Mouse (Mus musculus): ENCODE measurements around the gene E2f2.

The E2f2 gene

DNA sequence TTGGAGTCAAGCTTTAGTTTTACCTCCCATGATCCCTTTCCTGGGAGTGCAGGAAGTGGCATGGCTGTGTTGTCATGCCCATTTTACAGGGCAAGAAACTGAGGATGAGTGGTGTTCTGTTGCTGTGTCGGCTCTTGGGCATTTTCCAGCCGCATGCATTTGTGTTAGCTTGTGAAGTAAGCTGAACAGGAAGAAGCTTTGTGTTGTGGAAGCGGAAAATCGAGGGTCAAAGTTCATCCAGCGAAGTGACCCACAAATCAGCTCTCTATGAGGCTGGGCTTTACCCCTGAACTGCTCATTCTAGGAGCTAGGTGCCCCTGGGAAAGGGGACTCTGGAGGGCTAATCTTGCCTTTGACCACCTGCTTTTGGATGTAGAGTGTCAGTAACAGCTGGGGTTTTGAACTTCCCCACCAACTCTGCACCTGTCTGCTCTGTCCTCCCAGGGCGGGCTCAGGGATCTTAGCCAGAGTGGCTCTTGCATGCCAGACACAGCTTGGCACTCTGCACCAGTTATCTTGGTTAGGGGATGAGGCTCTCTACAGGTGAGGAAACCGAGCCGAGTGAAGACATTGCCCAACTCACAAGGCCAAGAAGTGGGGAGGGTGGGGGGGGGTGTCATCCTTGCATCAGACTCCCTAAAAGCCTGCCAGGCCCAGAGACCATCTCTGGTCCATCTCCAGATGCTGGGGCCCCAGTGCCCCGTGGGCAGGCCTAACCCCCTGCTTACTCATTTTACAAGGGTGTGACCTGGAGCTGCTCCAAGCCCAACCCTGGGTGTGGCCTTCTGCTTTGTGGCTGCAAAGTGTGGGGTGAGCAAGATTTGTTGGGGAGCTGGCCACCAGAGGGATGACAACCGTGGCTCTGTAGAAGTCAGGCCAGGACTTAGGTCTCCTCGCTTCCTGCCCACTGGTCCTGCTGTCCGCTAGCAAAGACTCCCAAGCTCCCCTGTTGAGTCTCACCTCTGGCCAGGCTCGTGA lies 2.3 kb downstream of the E2f2 start:
- no peak for DNase-seq (ENCODE audit: low read depth, low spot score)

DNA sequence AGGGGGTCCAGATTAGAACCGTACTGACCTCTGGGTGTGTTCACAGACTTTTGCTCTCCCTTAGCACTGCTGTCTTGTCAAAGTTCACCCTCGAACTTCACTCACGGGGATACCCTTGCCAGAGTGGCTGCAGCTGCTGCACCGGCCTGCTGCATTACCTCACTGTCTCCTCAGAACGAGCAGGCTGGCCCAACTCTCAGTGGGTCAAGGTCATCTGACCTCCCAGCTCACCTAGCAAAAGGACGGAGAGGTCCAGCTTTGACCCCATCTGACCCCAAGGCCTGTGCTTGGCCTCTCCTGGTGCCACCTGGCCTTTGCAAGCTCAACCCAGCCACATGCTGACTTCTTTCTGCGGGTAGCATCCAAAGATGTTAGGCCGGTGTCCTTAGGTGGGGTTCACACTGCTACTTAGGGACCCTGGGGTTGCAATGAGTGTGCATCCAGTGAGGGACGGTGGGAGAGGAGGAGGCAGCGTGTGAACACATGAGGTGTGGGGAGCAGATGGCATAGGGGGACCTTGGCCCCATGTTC lies 3.9 kb downstream of the E2f2 start:
- DNase-seq (ENCODE audit: low read depth, low spot score): no peak

DNA sequence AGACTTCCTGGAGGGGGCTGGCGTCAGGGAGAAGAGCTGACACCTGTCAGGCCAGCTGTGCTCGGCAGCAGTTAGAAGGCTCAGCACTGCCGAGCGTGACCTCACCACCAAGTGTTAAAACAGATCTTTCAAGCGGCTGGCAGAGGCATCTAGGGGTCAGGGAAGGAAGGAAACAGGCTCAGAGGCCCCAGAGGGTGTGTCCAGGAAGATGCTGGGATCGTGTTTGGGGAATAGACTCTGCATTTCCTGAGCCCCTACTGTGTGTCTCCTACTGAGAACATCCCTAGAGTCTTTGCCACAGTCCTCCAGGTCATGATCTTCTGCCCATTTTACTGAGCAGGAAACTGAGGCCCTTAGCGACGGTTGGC lies 5.0 kb downstream of the E2f2 start:
- DNase-seq (ENCODE audit: low read depth, low spot score): no peak

DNA sequence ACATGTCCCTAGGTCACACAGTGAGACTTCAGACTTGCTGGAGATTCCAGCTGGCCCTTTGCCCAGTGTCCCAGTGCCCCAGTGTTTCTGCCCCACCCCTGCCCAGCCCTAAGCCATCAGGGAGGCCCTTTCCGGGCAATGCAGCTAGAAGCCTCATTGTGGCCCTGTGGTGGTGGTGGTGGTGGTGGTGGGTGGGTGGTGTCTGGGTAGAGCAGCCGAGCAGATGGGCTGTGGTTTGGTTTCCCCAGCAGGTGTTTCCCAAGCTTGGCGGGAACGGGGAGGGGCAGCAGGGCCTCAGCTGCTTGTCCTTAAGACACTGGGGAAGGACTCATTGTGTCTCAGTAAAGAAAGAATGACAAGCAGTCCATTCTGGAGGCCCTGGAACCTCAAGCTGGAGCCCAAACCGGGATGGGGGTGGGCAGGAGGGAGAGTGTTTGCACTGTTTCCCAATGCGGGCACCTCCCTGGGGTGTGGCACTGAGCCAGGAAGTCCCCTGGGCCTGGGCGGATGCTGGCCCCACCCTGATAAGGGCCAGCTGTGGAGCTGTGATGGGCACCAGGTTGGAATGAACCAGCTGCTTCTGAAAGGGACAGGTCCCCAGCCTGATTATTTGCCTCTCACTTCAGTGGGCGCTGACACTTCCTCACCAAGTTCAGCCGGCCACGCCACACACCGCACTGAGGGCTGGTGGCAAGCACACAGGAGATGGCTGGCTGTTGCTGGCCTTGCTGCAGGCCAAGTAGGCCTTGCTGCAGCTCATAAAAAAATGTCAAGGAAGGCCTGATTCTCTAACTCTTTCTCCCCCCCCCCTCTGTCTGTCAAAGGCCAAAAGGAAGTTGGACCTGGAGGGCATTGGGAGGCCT lies 5.6 kb downstream of the E2f2 start:
- no peak for DNase-seq (ENCODE audit: low read depth, low spot score)

DNA sequence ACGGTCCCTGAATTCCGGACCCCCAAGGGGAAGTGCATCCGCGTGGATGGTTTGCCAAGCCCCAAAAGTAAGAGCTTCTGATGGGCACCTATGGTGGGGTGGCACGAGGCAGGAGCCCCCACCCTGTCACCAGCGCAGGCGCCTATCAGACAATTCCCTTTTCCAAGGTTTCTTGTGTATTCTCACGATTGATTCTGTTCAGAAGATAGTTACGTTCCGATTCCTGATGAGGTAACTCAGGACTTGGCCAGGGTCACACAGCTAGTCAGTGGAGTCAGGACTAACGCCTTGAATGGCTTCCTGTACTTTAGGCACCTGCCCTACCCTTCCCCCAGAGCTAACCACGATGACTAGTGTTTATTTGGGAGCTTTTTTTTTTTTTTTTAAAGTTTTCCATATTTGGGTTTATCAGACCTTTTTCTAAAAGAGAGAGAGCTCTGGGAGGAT lies 6.3 kb downstream of the E2f2 start:
- no peak for DNase-seq (ENCODE audit: low read depth, low spot score)

DNA sequence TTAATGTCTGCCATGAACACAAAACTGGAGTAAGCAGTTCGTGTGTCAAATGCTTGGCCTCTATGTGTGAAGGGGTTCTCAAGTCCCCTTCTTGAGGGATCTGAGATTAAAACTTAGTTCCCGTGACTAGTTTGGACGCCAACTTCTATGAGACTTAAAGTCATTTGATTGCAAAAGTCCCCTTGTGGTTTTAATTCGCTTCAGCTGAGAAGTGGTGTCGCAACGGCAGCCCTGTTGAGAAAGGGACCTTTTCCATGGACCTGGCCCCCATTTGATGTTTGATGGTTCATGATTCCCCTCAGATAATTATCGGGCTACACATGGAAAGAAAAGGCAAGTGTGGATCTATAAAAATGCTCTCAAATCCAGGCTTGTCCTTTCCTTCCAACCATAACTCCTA lies 7.3 kb downstream of the E2f2 start:
- DNase-seq (ENCODE audit: low read depth, low spot score): no peak

DNA sequence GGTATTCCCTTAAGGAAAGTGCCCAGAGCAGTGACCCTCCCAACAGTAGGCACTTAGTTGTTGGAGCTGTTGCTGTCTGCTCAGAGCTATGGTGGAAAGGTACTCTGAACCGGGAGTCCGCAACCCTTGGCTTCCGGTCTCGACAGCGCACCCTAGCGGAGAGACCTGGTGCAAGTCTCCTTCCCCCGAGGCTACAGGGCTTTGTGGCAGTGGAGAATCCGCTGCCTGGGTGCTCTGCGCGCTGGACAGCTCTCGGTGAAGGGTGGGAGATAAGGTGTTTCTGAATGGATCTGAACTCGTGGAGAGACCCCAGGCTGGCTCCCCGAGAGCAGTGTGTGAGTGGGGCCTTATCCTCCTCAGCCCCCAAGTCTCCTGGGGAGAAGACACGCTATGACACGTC lies 7.8 kb downstream of the E2f2 start:
- DNase-seq (ENCODE audit: low read depth, low spot score): peak; percentile 79

DNA sequence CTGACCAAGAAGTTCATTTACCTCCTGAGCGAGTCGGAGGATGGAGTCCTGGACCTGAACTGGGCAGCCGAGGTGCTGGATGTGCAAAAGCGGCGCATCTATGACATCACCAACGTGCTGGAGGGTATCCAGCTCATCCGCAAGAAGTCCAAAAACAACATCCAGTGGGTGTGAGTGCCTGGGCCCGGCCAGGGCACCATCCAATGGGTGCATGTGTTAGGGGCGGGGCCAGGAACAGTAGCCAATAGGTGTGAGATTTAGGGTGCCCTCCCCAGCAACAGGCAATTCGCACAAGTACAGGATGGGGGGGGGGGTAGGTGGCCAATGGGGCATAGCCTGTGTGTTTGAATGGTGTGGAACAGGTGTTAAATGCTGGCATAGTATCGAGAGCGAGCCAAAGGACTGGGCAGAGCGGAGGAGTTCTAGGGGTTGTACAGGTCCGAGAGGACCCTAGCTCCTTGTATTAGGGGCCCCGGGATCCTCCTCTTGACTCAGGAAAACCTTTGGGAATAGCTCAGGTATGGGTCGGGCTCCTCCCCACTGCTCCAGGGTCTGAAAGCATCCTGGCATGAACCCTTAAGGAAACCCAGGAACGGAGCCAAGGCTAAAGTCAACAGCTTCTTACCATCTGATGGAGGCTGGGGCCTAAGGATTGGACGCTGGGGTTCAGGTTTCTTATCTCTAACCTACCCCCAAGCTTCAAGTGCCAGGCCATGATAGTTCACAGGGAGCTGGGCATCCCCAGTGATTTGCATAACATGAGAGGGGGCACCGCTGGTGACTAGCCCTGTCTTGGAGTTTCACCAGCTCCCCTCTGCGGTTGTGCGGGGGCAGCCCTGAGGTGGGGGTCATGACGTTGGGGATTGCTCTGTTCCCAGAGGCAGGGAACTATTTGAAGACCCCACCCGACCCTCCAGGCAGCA lies 8.5 kb downstream of the E2f2 start:
- no peak for DNase-seq (ENCODE audit: low read depth, low spot score)

DNA sequence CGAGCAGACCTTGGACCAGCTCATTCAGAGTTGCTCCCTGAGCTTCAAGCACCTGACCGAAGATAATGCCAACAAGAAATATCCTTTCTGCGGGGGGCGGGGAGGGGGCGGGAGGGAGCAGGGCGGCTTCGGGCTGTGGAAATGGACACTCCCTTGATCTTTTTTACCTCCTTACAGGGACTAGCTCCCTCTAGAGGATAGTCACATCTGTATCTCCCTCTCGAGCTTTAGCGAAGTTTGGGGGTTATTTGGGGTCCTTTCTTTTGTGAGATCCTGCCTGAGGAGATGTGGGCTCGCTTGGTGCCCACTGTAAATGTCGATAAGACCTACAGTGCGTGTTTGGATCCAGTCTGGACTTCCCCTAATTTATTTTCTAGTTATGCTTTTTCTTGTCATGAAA lies 9.2 kb downstream of the E2f2 start:
- DNase-seq (ENCODE audit: low read depth, low spot score): no peak

DNA sequence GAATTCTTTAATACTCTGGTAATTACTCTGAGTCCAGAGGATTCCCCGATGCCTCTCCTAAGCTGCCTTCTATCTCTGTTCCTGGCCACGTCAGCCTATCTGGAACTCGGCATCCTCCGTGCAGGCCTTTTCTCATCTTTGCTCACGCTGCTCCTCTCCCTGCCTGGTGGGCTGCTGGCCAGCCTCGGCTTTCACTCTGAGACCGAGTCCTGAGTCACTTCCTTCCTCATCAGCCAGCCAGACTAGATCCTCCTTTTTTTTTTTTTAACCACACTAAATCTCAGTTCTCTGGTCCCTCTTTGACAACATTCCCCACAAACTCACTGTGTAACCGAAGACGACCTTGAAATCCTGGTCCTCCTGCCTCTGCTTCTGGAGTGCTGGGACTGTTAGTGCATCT lies 13.2 kb downstream of the E2f2 start:
- DNase-seq (ENCODE audit: low read depth, low spot score): no peak

DNA sequence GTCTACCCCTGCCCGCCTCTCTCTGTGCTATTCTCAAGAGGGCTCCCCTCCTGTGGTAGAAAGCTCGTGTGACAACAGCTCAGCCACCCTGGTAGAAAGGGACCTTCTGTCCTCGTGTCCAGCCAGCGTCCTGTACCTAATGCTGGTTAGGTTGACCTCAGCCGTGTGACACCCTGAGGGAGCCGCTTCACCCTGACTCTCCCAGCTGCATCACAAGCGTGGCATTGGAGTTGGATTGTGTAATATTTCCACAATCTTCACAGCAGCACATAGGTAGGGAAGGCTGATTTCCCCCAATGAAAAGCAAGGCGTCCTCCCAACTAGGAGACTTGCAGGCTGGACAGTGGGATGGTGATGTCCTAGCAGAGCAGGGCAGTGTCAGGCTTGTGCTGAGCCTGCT lies 14.1 kb downstream of the E2f2 start:
- DNase-seq (ENCODE audit: low read depth, low spot score): no peak

DNA sequence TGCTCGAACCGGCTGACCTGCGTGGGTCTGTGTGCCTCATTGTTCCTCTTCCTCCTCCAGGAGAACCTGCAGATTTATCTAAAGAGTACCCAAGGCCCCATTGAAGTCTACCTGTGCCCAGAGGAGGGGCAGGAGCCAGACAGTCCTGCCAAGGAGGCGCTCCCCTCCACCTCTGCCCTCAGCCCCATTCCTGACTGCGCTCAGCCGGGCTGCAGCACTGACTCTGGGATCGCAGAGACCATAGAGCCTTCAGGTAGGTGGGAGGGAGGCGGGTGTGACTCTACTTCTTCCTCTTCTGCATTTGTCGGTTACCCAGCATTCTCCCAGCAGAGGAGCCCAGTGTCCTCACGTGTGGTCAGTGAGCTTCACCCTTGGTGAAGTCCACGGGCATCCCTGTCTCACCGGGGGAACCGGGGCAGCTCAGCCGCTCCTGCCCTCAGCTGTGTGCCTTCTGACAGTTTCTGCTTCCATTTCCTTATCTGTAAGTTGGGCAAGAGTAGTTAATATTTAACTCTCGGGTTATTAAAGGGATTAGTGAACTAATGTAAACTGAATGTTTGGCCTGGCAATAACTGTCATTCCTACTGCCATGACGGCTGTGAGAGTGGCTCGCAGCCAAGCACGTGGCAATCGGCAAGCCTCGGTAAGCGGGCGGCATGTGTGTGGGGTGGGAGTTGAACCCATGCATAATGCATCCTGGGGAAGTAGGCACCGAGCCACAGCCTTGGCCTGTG lies 14.7 kb downstream of the E2f2 start:
- DNase-seq (ENCODE audit: low read depth, low spot score): no peak

DNA sequence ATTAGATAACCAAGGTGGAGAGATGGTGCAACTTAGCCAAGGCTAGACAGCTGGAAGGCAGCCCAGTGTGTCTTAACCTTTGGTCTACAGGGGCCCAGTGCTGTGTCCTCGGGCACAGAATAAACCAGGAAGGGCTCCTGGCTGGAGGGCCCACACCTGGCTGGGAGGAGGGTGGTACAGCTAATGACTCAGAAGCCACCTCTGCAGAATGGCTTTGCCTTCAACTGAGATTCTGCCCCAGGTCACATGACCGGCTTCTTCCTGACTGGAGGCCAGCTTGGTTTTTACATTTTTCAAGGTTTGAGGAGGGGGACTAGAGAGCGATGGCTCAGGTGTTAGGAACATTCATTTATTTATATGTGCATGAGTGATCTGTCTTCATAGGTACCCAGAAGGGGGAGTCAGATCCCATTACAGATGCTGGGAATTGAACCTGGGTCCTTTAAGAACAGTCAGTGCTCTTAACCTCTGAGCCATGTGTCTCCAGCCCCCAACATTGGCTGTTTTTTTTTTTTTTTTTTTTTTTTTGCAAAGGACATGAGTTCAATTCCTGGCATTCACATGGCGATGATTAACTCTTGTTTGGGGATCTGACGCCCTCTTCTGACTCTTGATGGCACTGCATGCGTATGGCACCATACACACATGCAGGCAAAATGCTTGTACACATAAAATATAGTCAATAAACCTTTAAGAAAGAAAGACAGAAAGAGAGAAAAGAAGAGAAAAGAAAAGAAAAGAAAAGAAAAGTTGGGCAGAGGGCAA lies 17.0 kb downstream of the E2f2 start:
- DNase-seq (ENCODE audit: low read depth, low spot score): no peak

DNA sequence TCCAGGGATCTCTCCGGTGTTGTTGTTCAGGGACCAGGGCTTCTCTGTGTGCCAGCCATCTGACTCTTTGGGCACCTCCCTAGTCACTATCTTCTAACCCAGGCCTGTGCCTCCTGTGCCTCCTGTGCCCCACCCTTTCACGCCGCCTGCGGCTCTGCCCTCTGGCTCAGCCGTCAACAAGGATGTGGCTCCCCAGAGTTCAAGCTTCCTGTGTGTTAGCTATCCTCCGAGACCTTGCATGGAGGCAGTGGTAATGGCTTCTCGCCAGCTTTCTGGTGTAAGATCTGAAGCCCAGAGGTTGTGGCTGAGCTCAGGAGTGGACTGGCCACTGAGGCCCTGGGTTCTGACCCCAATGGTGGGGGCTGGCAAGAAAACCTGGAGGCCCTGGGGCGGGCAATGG lies 17.7 kb downstream of the E2f2 start:
- DNase-seq (ENCODE audit: low read depth, low spot score): no peak

DNA sequence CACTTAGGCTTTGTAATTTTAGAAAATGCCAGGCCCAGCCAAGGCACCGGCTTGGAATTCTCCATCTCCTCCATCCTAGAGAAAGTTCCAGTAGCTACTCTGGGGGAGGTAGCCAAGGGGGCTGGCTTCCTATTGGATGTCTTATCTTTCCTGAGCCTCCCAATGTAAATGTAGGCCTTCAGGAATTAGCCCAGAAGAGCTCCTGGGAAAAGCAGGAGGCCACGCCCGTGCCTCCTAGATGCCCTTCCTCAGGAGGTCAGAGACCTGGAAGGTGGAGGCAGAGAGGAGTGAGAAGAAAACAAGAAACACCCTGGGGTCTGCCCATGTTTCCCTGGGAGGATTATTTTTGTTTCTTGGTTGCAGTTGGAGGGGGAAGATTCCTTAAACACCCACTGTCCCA lies 21.4 kb downstream of the E2f2 start:
- no peak for DNase-seq (ENCODE audit: low read depth, low spot score)

DNA sequence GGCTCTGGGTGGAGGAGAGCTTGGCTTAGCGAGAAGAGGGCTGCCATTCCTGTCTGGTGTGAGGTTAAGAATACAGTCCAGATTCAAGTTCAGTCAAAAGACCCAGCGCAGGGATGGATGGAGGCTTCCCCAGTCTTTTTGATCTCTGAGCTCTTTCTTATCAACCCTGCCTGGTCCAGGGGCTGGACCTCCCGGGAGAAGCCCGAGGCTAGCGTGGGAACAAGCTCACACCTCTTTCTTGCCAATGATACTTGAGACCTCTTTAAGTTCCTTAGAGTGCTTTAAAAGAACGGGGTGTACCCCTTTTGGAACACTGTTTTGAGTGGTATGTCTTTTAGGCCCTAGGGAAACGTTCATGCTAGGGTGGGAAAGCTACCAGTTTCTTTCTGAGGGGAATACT lies 22.8 kb downstream of the E2f2 start:
- DNase-seq (ENCODE audit: low read depth, low spot score): no peak

DNA sequence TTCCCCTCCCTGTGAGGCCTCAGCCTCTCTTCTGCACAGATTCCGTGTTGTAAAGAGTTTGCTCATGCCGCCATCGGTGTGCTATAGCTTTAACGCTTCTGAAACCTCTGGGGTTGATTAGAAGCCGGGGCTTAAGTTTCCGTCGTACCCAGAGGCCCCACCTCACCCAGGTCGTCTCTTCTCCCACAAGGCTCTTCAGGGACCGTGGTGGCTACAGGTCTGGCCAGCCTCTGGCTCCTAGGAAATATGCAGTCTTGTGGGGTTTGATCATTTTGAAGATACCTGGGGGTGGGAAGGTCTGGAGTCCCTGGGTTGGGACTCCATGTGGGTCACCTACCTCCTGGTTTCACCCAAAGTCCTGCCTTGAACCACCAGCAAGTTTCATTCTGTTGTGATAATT lies 23.4 kb downstream of the E2f2 start:
- DNase-seq (ENCODE audit: low read depth, low spot score): no peak

DNA sequence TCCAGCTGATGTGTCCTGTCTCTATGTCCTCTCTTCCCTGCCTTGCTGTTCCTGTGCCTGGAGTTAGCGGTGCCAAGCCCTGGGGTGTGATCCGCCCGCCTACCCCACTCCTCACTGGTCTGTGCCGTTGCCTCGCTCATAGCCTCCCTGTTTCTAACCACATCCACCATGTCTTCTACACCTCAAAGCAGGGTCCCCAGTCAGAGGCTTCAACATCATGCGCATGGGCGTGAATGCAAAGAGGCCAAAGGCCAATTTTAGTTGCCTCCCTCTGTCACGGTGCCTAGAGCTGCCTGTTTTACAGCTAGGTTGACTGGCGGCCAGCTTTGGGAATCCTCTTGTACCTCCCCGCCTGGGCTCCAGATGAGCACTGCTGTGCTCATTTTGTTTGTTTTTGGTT lies 24.0 kb downstream of the E2f2 start:
- no peak for DNase-seq (ENCODE audit: low read depth, low spot score)

DNA sequence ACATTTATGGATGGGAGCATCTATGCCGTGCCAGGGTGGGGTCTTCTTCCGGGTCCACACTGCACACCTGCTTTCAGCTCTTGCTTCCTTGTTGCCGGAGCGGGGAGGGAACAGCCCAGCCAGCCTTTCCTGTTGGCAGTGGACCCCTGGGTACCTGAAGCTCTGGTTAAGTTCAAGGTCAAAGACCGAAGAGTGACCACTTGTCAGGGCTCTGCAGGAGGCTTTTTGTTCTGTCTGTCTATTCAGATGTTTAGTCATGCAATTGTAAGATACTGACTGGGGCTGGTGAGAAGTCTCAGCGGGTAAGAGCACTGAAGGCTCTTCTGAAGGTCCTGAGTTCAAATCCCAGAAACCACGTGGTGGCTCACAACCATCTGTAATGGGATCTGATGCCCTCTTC lies 26.7 kb downstream of the E2f2 start:
- no peak for DNase-seq (ENCODE audit: low read depth, low spot score)

Data from WW6 (cell line).